Mouse (Mus musculus): ENCODE measurements around the gene Polr2g. TPM values are rescaled to one million over a fixed set of nuclear protein-coding genes. Genes with fewer than 3 reads are reported as not detected.
"Not testable (repeated sequence)": the region's sequence is repeated elsewhere in the genome, so short reads cannot be mapped to it uniquely, and the experiment has no call there.

Polr2g gene
- 100 to 1,000 TPM; 113 to 120 TPM for total RNA-seq (2021)
- long read RNA-seq, experiment 1, transcript Polr2g-201 (8 exons, 890 nt) = major isoform, 33 of 52 reads
- long read RNA-seq, experiment 1, transcript Polr2g-202 (7 exons, 833 nt) = minor isoform, 13 of 52 reads
- long read RNA-seq, experiment 1, partial matches to known transcripts = 6 of 52 reads
- long read RNA-seq, experiment 1, other reads (novel, unspliced or antisense) = 0 of 52 reads
- long read RNA-seq, experiment 2, transcript Polr2g-202 (7 exons, 833 nt) = minor isoform, 15 of 77 reads
- long read RNA-seq, experiment 2, transcript Polr2g-201 (8 exons, 890 nt) = major isoform, 54 of 77 reads
- long read RNA-seq, experiment 2, partial matches to known transcripts = 0 of 77 reads
- long read RNA-seq, experiment 2, other reads (novel, unspliced or antisense) = 8 of 77 reads

DNA sequence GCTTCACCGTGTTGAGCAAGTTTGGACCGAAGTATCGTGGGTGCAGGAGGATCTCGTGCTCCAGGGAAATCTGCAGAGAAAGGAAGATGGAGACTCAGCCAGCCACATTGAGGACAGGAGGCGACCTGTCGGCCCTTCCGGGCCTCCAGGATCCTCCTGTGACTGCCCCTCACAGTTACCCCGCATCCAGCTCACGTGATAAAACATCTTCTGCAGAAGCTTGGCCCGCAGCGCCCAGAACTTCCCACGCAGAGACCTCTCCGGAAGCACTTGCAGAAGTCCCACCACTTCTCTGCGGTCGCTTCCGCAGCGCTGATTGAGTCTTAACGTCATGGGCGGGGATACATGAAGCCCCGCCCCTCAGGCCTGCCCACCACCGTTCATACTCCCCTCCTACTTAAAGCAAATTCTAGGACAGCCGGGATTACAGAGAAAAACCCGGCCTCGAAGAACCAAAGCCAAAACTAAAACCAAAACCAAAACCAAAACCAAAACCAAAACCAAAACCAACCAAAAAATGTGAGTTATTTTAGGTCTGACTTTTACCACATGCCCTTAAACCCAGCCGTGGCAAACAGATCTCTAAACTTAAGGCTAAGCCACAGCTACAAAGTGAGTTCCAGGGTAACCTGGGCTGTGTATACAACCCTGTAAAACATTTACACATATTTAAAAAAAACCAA, at the start of gene Polr2g:
Gene Polr2g (minus strand): TSS at position 314 of the 683 bp plus-strand sequence.
- H3K4me3 ChIP-seq = peak within 1 kb of the TSS; percentile 92
- DNase-seq (ENCODE audit: low spot score in 2 of 2) = peak; percentile 89 to 93
- TF ChIP-seq CTCF (conservative IDR thresholded peaks at IDR 0.05) = no peak
- H3K27ac ChIP-seq = peak within 1 kb of the TSS; percentile 95

DNA sequence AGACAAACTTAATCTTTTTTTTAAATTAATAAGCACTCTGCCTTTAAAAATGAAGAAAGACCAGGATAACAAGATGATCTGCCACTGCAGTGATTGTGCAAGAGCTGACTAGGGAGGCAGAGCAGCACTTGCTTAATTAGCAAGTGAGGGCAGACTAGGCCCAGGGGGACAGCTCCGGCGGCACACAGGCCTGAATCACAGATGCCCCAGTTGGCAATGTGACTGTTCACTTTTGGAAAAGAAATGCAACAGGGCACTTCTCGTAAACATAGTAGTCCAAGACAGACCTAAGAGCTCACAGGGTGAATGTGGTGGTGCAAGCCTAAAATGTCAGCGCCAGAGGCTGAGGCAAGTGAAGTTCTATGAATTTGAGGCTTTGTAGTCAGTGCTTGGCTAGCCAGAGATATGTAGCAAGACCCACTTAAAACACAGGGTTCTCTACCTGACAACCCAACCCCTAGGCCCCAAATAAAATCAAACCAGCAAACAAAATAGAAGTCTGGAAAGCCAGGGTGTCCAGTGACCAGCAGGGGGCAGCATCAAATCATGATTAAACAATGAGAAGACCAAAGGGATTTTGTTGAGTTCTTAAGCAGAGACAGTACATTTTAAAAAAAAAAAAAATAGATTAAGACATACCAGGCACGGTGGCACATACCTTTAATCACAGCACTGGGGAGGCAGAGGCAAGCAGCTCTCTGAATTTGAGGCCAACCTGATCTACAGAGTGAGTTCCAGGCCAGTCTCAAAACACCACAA, 46.2 kb upstream of the Polr2g start:
- peak; percentile 87 for TF ChIP-seq CTCF (conservative IDR thresholded peaks at IDR 0.05)
- Histone ChIP-seq H3K4me3 (no peak overlapping the region), H3K27ac (no peak overlapping the region)
- DNase-seq (ENCODE audit: low spot score in 2 of 2) = peak; percentile 68 to 89

DNA sequence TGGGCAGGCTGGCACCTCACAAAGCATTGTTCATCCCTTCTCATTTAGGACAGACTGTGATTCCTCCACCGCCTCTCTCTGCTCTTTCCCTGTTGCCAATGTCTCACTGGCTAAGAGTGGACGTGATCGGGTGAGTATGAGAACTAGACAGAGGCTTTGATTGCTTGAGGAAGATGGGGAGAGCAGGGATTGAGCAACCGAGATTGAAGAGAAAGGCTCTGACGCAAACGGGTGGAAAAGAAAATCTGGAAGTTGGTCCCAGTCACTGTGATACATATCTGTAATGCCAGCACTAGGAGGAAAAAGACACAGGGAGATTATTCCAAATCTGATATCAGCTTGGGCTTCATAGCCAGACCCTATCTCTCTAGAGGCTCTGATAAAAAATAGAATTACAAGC, 44.6 kb upstream of the Polr2g start:
- Histone ChIP-seq H3K27ac (no peak overlapping the region), H3K4me3 (no peak overlapping the region)
- TF ChIP-seq CTCF (conservative IDR thresholded peaks at IDR 0.05) = no peak
- DNase-seq (ENCODE audit: low spot score in 2 of 2) = no peak

GRCm38 (mm10) chr19:8841012-8841411, 42.6 kb upstream of the Polr2g start:
- no peak for DNase-seq (ENCODE audit: low spot score in 2 of 2)
- no peak for TF ChIP-seq CTCF (conservative IDR thresholded peaks at IDR 0.05)
- Histone ChIP-seq H3K27ac (peak overlapping the region; percentile 97; the same call in 1 of the 2 replicates), H3K4me3 (peak overlapping the region; percentile 80)

GRCm38 (mm10) chr19:8839908-8840791, 41.8 kb upstream of the Polr2g start:
- peak overlapping the region; percentile 80 for H3K4me3 ChIP-seq
- no peak for TF ChIP-seq CTCF (conservative IDR thresholded peaks at IDR 0.05)
- DNase-seq (ENCODE audit: low spot score in 2 of 2) = peak; percentile 64 to 80
- peak overlapping the region; percentile 97 for H3K27ac ChIP-seq

GRCm38 (mm10) chr19:8839103-8839907, 40.9 kb upstream of the Polr2g start, which contains the start of gene Gng3:
Gene Gng3 (minus strand): TSS chr19:8839194.
- Histone ChIP-seq H3K4me3 (peak within 1 kb of the TSS; percentile 80), H3K27ac (peak within 1 kb of the TSS; percentile 97)
- DNase-seq (ENCODE audit: low spot score in 2 of 2) = peak; percentile 74 to 88
- TF ChIP-seq CTCF (conservative IDR thresholded peaks at IDR 0.05) = no peak

DNA sequence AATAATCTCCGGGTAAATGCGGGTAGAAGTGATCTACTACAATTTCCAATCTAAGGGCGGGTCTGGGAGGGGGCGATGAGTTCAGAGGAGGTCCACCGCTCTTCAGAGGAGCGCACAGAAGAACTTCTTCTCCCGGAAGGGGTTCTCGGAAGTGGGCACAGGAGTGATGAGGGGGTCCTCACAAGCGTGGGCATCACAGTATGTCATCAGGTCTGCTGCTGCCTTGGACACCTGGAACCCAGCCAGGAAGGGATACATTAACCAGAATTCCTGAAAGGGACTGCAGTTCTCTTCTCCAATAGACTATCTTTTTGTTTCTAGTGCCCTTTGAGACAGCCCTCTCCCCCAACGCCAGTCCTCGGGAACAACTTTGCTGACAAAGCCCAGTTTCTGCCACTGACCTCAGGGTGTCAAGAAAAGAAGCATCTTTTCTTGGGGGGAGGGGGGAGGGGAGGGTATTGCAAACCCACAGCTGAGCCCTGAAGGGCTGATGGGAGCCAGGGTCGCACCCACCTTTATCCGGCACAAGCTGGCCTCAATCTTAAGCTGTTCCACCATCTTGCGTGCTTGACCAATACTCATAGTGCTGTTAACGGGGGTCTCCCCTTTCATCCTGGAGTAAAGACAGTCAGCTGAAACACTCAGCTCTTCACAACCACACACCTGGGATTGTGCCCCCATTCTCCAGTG, 39.8 kb upstream of the Polr2g start:
- DNase-seq (ENCODE audit: low spot score in 2 of 2) = no peak
- TF ChIP-seq CTCF (conservative IDR thresholded peaks at IDR 0.05) = no peak

GRCm38 (mm10) chr19:8837251-8837791, 38.9 kb upstream of the Polr2g start, which contains the start of gene Bscl2:
Gene Bscl2 (plus strand): TSS chr19:8837467.
- peak within 1 kb of the TSS; percentile 80 for H3K4me3 ChIP-seq
- H3K27ac ChIP-seq = peak within 1 kb of the TSS; percentile 97
- peak; percentile 85 for TF ChIP-seq CTCF (conservative IDR thresholded peaks at IDR 0.05)
- DNase-seq (ENCODE audit: low spot score in 2 of 2) = peak; percentile 78 to 88

More for the DNA sequence above, 39.8 kb upstream of the Polr2g start:
- peak overlapping the region; percentile 80 for H3K4me3 ChIP-seq
- H3K27ac ChIP-seq = peak overlapping the region; percentile 97

DNA sequence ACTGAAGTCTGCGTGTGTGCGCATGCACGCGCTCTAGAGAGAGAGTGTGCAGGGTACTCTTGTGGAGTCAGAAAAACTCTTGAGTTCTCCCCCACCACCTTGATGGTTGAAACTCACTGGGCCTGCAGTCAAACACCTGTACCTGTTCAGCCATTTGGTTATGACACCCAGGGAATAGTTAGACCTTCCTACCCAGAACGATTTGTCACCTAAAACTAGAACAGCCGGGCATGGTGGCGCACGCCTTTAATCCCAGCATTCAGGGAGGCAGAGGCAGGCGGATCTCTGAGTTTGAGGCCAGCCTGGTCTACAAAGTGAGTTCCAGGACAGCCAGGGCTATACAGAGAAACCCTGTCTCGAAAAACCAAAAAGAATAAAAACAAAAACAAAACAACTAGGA, 38.0 kb upstream of the Polr2g start:
- H3K27ac ChIP-seq; DNase-seq (ENCODE audit: low spot score in 2 of 2); H3K4me3 ChIP-seq: not testable (repeated sequence)

- H3K4me3 ChIP-seq = no peak overlapping the region
- H3K27ac ChIP-seq = peak overlapping the region; percentile 51; the same call in 1 of the 2 replicates
- no peak for DNase-seq (ENCODE audit: low spot score in 2 of 2)
- TF ChIP-seq CTCF (conservative IDR thresholded peaks at IDR 0.05) = no peak
Measured at GRCm38 (mm10) chr19:8832971-8833370, 34.6 kb upstream of the Polr2g start.
